Mouse (Mus musculus): Measurements from ENCODE around the gene Aspdh.

The Aspdh gene

DNA sequence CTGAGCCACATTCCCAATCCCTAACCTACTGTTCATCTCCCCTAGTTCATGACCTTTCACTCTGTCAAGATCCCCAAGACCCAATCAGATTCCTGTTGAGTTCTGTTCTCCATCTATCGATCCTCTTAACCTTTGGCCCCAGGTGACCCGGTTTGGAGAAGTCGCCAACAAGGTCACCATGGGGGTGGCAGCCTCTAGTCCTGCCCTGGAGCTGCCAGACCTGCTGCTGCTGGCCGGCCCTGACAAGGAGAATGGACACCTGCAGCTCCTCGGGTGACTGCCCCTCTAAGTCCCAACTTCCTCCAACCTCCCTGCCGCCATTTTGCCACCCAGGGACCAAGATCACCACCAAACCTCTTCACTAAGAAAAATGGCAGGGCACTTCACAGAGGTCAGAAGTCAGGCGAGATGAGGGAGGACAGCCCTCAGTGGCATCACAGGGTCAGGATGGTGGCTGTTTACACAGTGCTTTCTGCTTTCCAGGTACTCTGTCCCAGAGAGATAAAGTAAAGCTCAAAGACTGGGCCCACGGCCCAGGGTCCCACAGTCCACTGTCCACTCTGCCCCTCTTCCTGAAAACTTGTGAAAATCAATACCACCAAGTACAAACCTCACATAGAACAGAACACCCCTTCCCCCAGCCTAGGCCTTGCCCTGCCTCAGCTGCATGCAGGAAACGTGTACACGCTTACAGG is 32.3 kb downstream of the Aspdh start:
- no peak for DNase-seq (ENCODE audit: low spot score in 2 of 2)

DNA sequence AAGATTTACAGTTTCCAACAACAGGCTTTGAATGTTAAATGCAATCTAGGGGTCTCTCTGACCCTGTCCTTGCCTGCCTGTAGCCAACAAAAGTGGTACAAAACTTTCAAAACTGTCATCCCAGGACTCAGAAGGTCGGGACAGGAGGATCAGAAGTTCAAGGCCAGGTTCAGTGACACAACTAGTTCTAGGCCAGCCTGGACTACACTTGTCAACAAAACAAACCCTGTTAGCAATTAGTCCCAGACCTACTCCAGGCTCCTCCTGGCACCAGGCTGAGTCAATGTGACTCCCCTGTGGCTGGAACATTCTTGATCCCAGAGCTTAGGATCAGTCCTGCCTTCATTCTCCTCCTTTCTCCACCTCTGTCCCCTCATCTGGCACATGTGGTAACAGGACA is 33.7 kb downstream of the Aspdh start:
- DNase-seq (ENCODE audit: low spot score in 2 of 2), result no peak

DNA sequence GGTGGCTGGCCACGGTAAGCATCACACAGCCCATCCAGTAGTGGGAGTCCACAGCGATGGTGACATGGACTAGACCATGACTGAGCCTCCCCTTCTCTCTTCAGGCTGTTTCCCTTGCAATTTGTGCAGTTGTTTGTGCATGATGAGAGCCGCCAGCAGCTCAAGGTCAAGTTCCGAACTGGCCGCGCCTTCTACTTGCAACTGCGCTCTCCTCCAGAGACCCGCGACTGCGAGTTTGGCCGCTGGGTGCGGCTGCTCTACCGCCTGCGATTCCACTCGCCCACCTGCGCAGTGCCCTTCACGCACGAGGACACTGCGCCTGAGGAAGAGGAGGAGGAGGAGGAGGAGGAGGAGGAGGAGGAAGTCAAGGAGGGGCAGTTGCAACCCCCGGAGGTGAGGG is 34.9 kb downstream of the Aspdh start:
- no peak for DNase-seq (ENCODE audit: low spot score in 2 of 2)

DNA sequence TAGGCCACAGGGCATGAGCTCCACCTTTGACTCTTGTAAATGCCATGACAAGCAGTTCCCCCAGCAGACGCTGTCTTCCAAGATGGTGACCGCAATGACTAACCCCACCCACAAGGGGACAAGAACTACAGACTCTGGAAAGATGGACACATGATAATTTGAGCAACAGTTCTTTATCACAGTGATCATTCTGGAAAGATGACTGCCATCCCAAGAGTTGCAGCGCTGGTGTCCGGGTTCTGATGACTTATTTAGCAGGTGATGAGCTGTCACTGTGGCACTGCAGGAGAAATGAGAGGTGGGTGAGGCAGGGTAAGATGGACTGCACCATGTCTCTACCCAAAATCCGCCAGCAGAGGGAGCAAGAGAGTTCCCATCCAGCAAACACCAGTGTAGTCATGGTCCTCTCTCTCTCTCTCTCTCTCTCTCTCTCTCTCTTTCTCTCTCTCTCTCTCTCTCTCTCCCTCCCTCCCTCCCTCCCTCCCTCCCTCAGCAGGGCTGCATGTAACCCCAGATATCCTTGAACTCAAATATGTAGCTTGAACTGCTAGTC is 36.4 kb downstream of the Aspdh start:
- DNase-seq (ENCODE audit: low spot score in 2 of 2), result peak; percentile 30 to 41

DNA sequence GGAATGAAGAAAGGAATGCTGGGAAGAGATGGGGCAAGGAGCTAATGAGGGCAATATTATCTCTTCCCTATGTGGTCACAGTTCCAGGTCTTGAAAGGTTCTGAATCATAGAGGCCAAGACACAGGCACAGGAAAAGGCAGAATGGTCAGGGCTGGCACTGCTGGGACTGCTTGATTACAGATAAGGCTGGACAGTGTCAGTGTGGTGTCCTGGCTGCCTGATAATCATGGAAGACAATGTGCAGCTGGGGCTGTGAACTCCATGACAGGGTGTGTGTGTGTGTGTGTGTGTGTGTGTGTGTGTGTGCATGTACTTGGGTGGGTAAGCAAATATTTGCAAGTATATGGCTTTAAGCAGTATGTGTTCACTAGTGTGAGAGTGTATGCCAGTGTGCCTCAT is 42.3 kb downstream of the Aspdh start:
- DNase-seq (ENCODE audit: low spot score in 2 of 2), result no peak

All from urinary bladder, adult 18-20 months (tissue).